In genomic region chr15:12066176-12066856, GRCm38 (mm10) we compare ENCODE assay signal across 9 mouse cellular contexts. TPM values are rescaled to one million over a fixed set of nuclear protein-coding genes. Genes with fewer than 3 reads are reported as not detected.
DNase-seq lines count a peak whose midpoint lies in the region; ATAC-seq and TF ChIP-seq lines count a peak whose summit lies in the region.
"Had no signal": no experiment of that assay in that cellular context is flagged by ENCODE, and none has a peak within 500 bp of the region (broad histone marks: within the 10 kb centered on the region; RNA-seq: fewer than 3 reads in every experiment).

No protein-coding gene starts in this region.

- no peaks in the 10 kb centered on the region for H3K36me3 ChIP-seq in intestine, embryonic 15.5 days
- no peaks in the 10 kb centered on the region for H3K36me3 ChIP-seq in neural tube, embryonic 14.5 days (ENCODE audit: control insufficient read depth, insufficient read depth, low read length)

- peaks cover 6% of the 10 kb centered on the region; the same call in 1 of the 2 replicates for H3K4me1 ChIP-seq in cerebellum, adult 2 months (ENCODE audit: control insufficient read depth, insufficient read depth, low read length)
- H3K4me1 ChIP-seq in intestine, embryonic 15.5 days (replicated peaks): peaks cover 14% of the 10 kb centered on the region
- 0 out of 2 replicates have a peak, but pooled peaks cover 2% of the 10 kb centered on the region for H3K4me1 ChIP-seq in neural tube, embryonic 14.5 days (ENCODE audit: control insufficient read depth, insufficient read depth, low read length)

- intact Hi-C loops in gastrocnemius, postnatal 14 days (cut with DNase I; ENCODE audit: low total_unique reads): no loop called here
- intact Hi-C loops in left cerebral cortex, postnatal 10 days (cut with DNase I): no loop called here

- H3K9me3 ChIP-seq in intestine, embryonic 15.5 days: no peaks in the 10 kb centered on the region
- H3K9me3 ChIP-seq in neural tube, embryonic 14.5 days (ENCODE audit: control insufficient read depth, low read length): no peaks in the 10 kb centered on the region

- ATAC-seq in intestine, embryonic 15.5 days: peak; percentile 73
- peak; percentile 82 for ATAC-seq in neural tube, embryonic 14.5 days (ENCODE audit: low read depth)
- ATAC-seq: Patski had no signal

- no peak overlapping the region for H3K27ac ChIP-seq in cerebellum, adult 2 months (ENCODE audit: insufficient read depth, low read length)
- H3K27ac ChIP-seq in intestine, embryonic 15.5 days: peak overlapping the region; percentile 73
- H3K27ac ChIP-seq in neural tube, embryonic 14.5 days (ENCODE audit: low read depth, low read length): peak overlapping the region; percentile 45; the same call in 1 of the 2 replicates

- no peak for TF ChIP-seq POLR2A in cerebellum, adult 2 months (IDR thresholded peaks at IDR 0.05; ENCODE audit: borderline replicate concordance, insufficient read depth, low read length)

- peak; percentile 24 for DNase-seq in ZHBTc4 (ENCODE audit: low read depth, low spot score)
- DNase-seq in cerebellum, adult 2 months: peak; percentile 69 to 70
- peak; percentile 86 for DNase-seq in gastrocnemius, postnatal 14 days
- DNase-seq in left cerebral cortex, postnatal 10 days (ENCODE audit: extremely low spot score in 1 of 2, low spot score in 2 of 2): peak; percentile 77 to 81
- DNase-seq in urinary bladder, postnatal 4 days (ENCODE audit: low spot score in 2 of 2): peak; percentile 78 to 80
- DNase-seq in thymus, postnatal 25 days: no peak

- no peak overlapping the region for H3K9ac ChIP-seq in intestine, embryonic 15.5 days
- no peak overlapping the region for H3K9ac ChIP-seq in neural tube, embryonic 14.5 days (replicated peaks; ENCODE audit: low read depth, low read length)

- H3K4me3 ChIP-seq in cerebellum, adult 2 months (replicated peaks; ENCODE audit: insufficient read depth, low read depth, low read length): peak overlapping the region; percentile 7
- no peak overlapping the region for H3K4me3 ChIP-seq in intestine, embryonic 15.5 days (replicated peaks)
- no peak overlapping the region for H3K4me3 ChIP-seq in neural tube, embryonic 14.5 days (ENCODE audit: low read depth, low read length)

- no peak for TF ChIP-seq CTCF in cerebellum, adult 2 months (IDR thresholded peaks at IDR 0.05; ENCODE audit: borderline replicate concordance, insufficient read depth, low read depth, low read length)

- H3K4me2 ChIP-seq in intestine, embryonic 15.5 days (replicated peaks): peak overlapping the region; percentile 20; the same call in 1 of the 2 replicates
- H3K4me2 ChIP-seq in neural tube, embryonic 14.5 days (ENCODE audit: low read depth, low read length): no peak overlapping the region

- H3K27me3 ChIP-seq in cerebellum, adult 2 months (ENCODE audit: control insufficient read depth, insufficient read depth, low read length): no peaks in the 10 kb centered on the region
- no peaks in the 10 kb centered on the region for H3K27me3 ChIP-seq in intestine, embryonic 15.5 days (replicated peaks)
- no peaks in the 10 kb centered on the region for H3K27me3 ChIP-seq in neural tube, embryonic 14.5 days (ENCODE audit: control insufficient read depth, insufficient read depth, low read length)
- H3K27me3 ChIP-seq: Patski had no signal

- 7% methylated on average over 14 of the region's 14 CpGs for WGBS in cerebellum, adult 2 months
- WGBS in intestine, embryonic 15.5 days: 41% methylated on average over 14 of the region's 14 CpGs
- 31% methylated on average over 14 of the region's 14 CpGs for WGBS in neural tube, embryonic 14.5 days

RNA-seq across cellular contexts. Expression of gene Zfr, which starts 51.3 kb away (rescaled TPM):
- 109 and 111 TPM in 2 replicates for polyA plus RNA-seq in cerebellum, adult 2 months (2012; rRNA removed)
- total RNA-seq in gastrocnemius, postnatal 14 days (2021): 10 to 100 TPM; 52.1 to 58.4 TPM
- polyA plus RNA-seq in intestine, embryonic 15.5 days (2015; fragmentation: Nextera tagmentation; extraction: Ambion mirVana): 94.3 and 95.4 TPM in 2 replicates
- total RNA-seq in left cerebral cortex, postnatal 10 days (2021): 100 to 1,000 TPM; 289 to 298 TPM
- 211 and 266 TPM in 2 replicates for polyA plus RNA-seq in neural tube, embryonic 14.5 days (2014; fragmentation: Nextera tagmentation; extraction: Ambion mirVana)
